ENCODE assay signal across 8 mouse cellular contexts in the genomic region with DNA sequence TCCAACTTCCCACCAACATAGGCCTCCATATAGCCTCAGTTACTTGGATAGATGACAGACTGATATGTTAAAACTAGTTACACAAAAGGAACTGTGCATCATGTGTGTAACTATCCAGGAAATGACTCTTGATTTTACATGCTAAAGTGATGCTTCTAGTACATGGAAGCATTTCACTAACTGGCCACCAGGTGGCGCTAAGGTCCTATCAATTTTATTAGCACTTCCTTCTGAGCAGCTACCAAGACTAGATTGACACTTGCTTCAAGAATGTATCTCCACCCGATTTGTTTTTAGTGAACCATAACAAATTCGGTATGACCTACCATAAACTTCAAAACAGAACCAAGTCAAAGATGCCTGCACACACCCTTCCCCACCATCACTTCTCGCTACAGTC. TPM values are rescaled to one million over a fixed set of nuclear protein-coding genes. Genes with fewer than 3 reads are reported as not detected.
DNase-seq lines count a peak whose midpoint lies in the region; ATAC-seq and TF ChIP-seq lines count a peak whose summit lies in the region.

No protein-coding gene starts in this region.

- H3K4me1 ChIP-seq in ES-E14 (ENCODE audit: control insufficient read depth in 2 of 2, insufficient read depth in 2 of 2, low read length in 2 of 2, poor library complexity in 1 of 2), result no peaks in the 10 kb centered on the region
- no peaks in the 10 kb centered on the region for H3K4me1 ChIP-seq in embryonic facial prominence, embryonic 11.5 days (ENCODE audit: control insufficient read depth, insufficient read depth, low read length)
- H3K4me1 ChIP-seq in heart, embryonic 10.5 days, result peaks cover 7% of the 10 kb centered on the region; the same call in 1 of the 2 replicates

- in situ Hi-C loops in ES-E14 (cut with MboI; ENCODE audit: low sequenced_read_pairs in 2 of 2, unreplicated experiment in 2 of 2), result loop anchor here (5.0 to 25.0 kb wide), 2 partner anchors 134 to 454 kb away; no protein-coding TSS in a partner anchor

- no peaks in the 10 kb centered on the region for H3K36me3 ChIP-seq in ES-E14 (ENCODE audit: control insufficient read depth, insufficient read depth, low read length, poor library complexity, severe bottlenecking)
- H3K36me3 ChIP-seq in embryonic facial prominence, embryonic 11.5 days (replicated peaks; ENCODE audit: control insufficient read depth, insufficient read depth, low read depth, low read length), result no peaks in the 10 kb centered on the region
- H3K36me3 ChIP-seq in heart, embryonic 10.5 days, result no peaks in the 10 kb centered on the region

- 21% methylated on average over 4 of the region's 4 CpGs for WGBS in embryonic facial prominence, embryonic 11.5 days
- WGBS in heart, embryonic 10.5 days, result 30% methylated on average over 4 of the region's 4 CpGs

- H3K9ac ChIP-seq in ES-E14 (ENCODE audit: insufficient read depth, low read depth, low read length, poor library complexity, severe bottlenecking), result no peak overlapping the region
- H3K9ac ChIP-seq in embryonic facial prominence, embryonic 11.5 days (replicated peaks; ENCODE audit: low read length), result no peak overlapping the region

- DNase-seq in ES-E14 (ENCODE audit: low read depth, low spot score), result peak; percentile 64
- DNase-seq in adrenal gland, postnatal 25 days, result peak; percentile 78
- peak; percentile 85 for DNase-seq in embryonic facial prominence, embryonic 11.5 days (ENCODE audit: low spot score)
- DNase-seq in heart, embryonic 10.5 days (ENCODE audit: low spot score), result peak; percentile 85
- DNase-seq in layer of hippocampus, adult 18-20 months (ENCODE audit: low spot score in 2 of 2), result peak; percentile 59 to 90
- peak; percentile 73 for DNase-seq in lung, postnatal 25 days (ENCODE audit: low spot score)
- peak; percentile 87 to 88 for DNase-seq in right cerebral cortex, adult 2 months (ENCODE audit: low spot score in 2 of 2)
- DNase-seq in urinary bladder, postnatal 4 days (ENCODE audit: low spot score in 2 of 2), result peak; percentile 51 to 73

- no peaks in the 10 kb centered on the region for H3K9me3 ChIP-seq in ES-E14 (ENCODE audit: control insufficient read depth, insufficient read depth, low read depth, low read length)
- no peaks in the 10 kb centered on the region for H3K9me3 ChIP-seq in embryonic facial prominence, embryonic 11.5 days (replicated peaks; ENCODE audit: control insufficient read depth, low read length)
- H3K9me3 ChIP-seq in heart, embryonic 10.5 days, result no peaks in the 10 kb centered on the region

- no peak for ATAC-seq in embryonic facial prominence, embryonic 11.5 days (replicated peaks; ENCODE audit: insufficient number of reproducible peaks, low FRiP score, low TSS enrichment, low read depth)

- H3K4me2 ChIP-seq in embryonic facial prominence, embryonic 11.5 days (ENCODE audit: low read depth, low read length), result no peak overlapping the region

- H3K4me3 ChIP-seq in ES-E14 (ENCODE audit: insufficient read depth in 1 of 2, low read depth in 1 of 2, low read length in 2 of 2, poor library complexity in 1 of 2, severe bottlenecking in 1 of 2), result no peak overlapping the region
- H3K4me3 ChIP-seq in embryonic facial prominence, embryonic 11.5 days (ENCODE audit: low read depth, low read length), result no peak overlapping the region
- no peak overlapping the region for H3K4me3 ChIP-seq in heart, embryonic 10.5 days

- no peaks in the 10 kb centered on the region for H3K27me3 ChIP-seq in embryonic facial prominence, embryonic 11.5 days (ENCODE audit: control insufficient read depth, insufficient read depth, low read length)
- no peaks in the 10 kb centered on the region for H3K27me3 ChIP-seq in heart, embryonic 10.5 days (ENCODE audit: insufficient read depth, poor library complexity, severe bottlenecking)

- no peak overlapping the region for H3K27ac ChIP-seq in ES-E14 (ENCODE audit: insufficient read depth, low read depth, low read length, poor library complexity, severe bottlenecking)
- no peak overlapping the region for H3K27ac ChIP-seq in embryonic facial prominence, embryonic 11.5 days (replicated peaks; ENCODE audit: low read depth, low read length)
- H3K27ac ChIP-seq in heart, embryonic 10.5 days, result no peak overlapping the region

TF ChIP-seq in ES-E14, 5 proteins besides CTCF, POLR2A, EP300 and RAD21:
- peak; percentile 99 for TF ChIP-seq ZC3H11A (IDR thresholded peaks at IDR 0.05; ENCODE audit: borderline replicate concordance, low read depth, low read length)
- TF ChIP-seq ZNF384 (IDR thresholded peaks at IDR 0.05; ENCODE audit: low read depth, low read length), result no peak
- TF ChIP-seq HCFC1 (IDR thresholded peaks at IDR 0.05; ENCODE audit: borderline replicate concordance, insufficient read depth, low read length), result no peak

RNA-seq across cellular contexts. Expression of a gene that starts 10.0 kb away (rescaled TPM):
- 22.1 and 30.0 TPM in 2 replicates for total RNA-seq in ES-E14 (2012; rRNA removed)
- total RNA-seq in adrenal gland, postnatal 25 days (2021), result 91.8 and 107 TPM in 2 replicates
- polyA plus RNA-seq in embryonic facial prominence, embryonic 11.5 days (2014; fragmentation: Nextera tagmentation; extraction: Ambion mirVana), result 50.7 and 51.5 TPM in 2 replicates
- 40.4 and 60.1 TPM in 2 replicates for polyA plus RNA-seq in heart, embryonic 10.5 days (2016; fragmentation: Nextera tagmentation; extraction: Ambion mirVana)
- total RNA-seq in layer of hippocampus, adult 18-20 months (2021), result 10 to 100 TPM; 37.0 to 38.0 TPM
